Mouse (Mus musculus) activated CD4-positive, CD25-positive, alpha-beta regulatory T cell, adult 4 months (primary cell): ENCODE data around the gene Supt4a. TPM values are rescaled to one million over a fixed set of nuclear protein-coding genes. Genes with fewer than 3 reads are reported as not detected.

Source experiments
- ATAC-seq: one replicate; pipeline ENCODE4 v1.8.0; 2017
- polyA plus RNA-seq, 2 experiments: library from polyadenylated mRNA; unstranded; fragments of 100-300 nt; shearing (Covaris generic); gene quantifications; one replicate each; pipeline ENCODE4 v1.2.1; 2017

The Supt4a gene
- polyA plus RNA-seq, 2 experiments from 2014 or later: 373 to 410 TPM

- ATAC-seq: no peak
These were observed 35.0 kb downstream of the Supt4a start for GRCm38 (mm10) chr11:87772354-87772753.

GRCm38 (mm10) chr11:87778100-87778765, 40.9 kb downstream of the Supt4a start:
- ATAC-seq: no peak

GRCm38 (mm10) chr11:87778915-87779314, 41.6 kb downstream of the Supt4a start:
- no peak for ATAC-seq

GRCm38 (mm10) chr11:87779392-87779791, 42.0 kb downstream of the Supt4a start:
- no peak for ATAC-seq

- no peak for ATAC-seq
These were observed 42.8 kb downstream of the Supt4a start for GRCm38 (mm10) chr11:87780130-87780529.

- no peak for ATAC-seq
These were observed 52.7 kb downstream of the Supt4a start for GRCm38 (mm10) chr11:87790088-87790487.

Other genes with a start within 250 kb of the Supt4a start
- not detected for gene Gm11492, start 170.9 kb upstream of the Supt4a start, polyA plus RNA-seq
- gene Sept4, start 168.6 kb upstream of the Supt4a start, polyA plus RNA-seq: 1 to 10 TPM in 1 of 2 experiments, under 1 TPM in 1; 0.49 to 2.5 TPM
- gene Mtmr4, start 145.4 kb upstream of the Supt4a start, polyA plus RNA-seq: 10 to 100 TPM; 10.2 to 11.1 TPM
- gene Hsf5, start 120.4 kb upstream of the Supt4a start, polyA plus RNA-seq: under 1 TPM in 1 of 2 experiments, not detected in 1; 0.11 TPM
- 10 to 100 TPM; 23.8 to 25.3 TPM for gene Rnf43, start 74.8 kb upstream of the Supt4a start, polyA plus RNA-seq
- 1 to 10 TPM; 1.6 to 2.4 TPM for gene Tspoap1, start 23.0 kb downstream of the Supt4a start, polyA plus RNA-seq
- gene Mpo, start 56.0 kb downstream of the Supt4a start, polyA plus RNA-seq: not detected
- gene Lpo, start 90.7 kb downstream of the Supt4a start, polyA plus RNA-seq: not detected
- 1 to 10 TPM; 4.7 to 4.8 TPM for gene Mks1, start 115.7 kb downstream of the Supt4a start, polyA plus RNA-seq
- gene Epx, start 138.0 kb downstream of the Supt4a start, polyA plus RNA-seq: not detected
- gene Olfr462, start 154.7 kb downstream of the Supt4a start, polyA plus RNA-seq: not detected
- gene Olfr463, start 159.8 kb downstream of the Supt4a start, polyA plus RNA-seq: not detected
- not detected for gene Olfr464, start 183.4 kb downstream of the Supt4a start, polyA plus RNA-seq
- gene Dynll2, start 250.0 kb downstream of the Supt4a start, polyA plus RNA-seq: 1 to 10 TPM; 4.3 to 4.4 TPM